Mouse (Mus musculus) ES-E14 (cell line): ENCODE measurements around the gene Arhgap10.

Source experiments
- HCFC1 ChIP-seq: IDR thresholded peaks from 2 replicates; pipeline ENCODE4 v1.6.1; 2012; ENCODE audit warnings: low read length, inconsistent platforms, borderline replicate concordance; ENCODE audit not compliant: insufficient read depth
- MAFK ChIP-seq: IDR thresholded peaks from 2 replicates; pipeline ENCODE4 v1.6.1; 2014; ENCODE audit warnings: mild to moderate bottlenecking, low read depth, low read length, inconsistent platforms; ENCODE audit not compliant: insufficient read depth
- ZNF384 ChIP-seq: IDR thresholded peaks from 2 replicates; pipeline ENCODE4 v1.6.1; 2012; ENCODE audit warnings: low read depth, low read length, inconsistent platforms

GRCm38 (mm10) chr8:77236701-77237100, 281.1 kb downstream of the Arhgap10 start:
- TF ChIP-seq ZNF384 (no peak), MAFK (no peak), HCFC1 (no peak)
